Mouse (Mus musculus) heart, postnatal 14 days (tissue): ENCODE data around the gene Gm11541. TPM values are rescaled to one million over a fixed set of nuclear protein-coding genes. Genes with fewer than 3 reads are reported as not detected.

Experiments used
- DNase-seq, 2 experiments: peaks; one replicate each; pipeline ENCODE4 v3.0.0; 2021 to 2022
- intact Hi-C: fragments of 180-260 bp; cut with DNase I; formaldehyde crosslinking; loops from one replicate; pipeline ENCODE4 v1.15.1; 2025
- long read RNA-seq, 2 experiments: library from polyadenylated mRNA; stranded (forward); transcript quantifications; one replicate each; pipeline ENCODE4 v2.0.0; 2021
- total RNA-seq, 2 experiments: library from RNA; stranded (reverse); gene quantifications; 2 replicates each; pipeline ENCODE4 v1.2.3; 2021

The Gm11541 gene
- total RNA-seq, result not detected
- long read RNA-seq, experiment 1, result 0 reads
- long read RNA-seq, experiment 2, result 0 reads

GRCm38 (mm10) chr11:94704472-94704871, at the start of gene Gm11541:
Gene Gm11541, minus strand, starts transcription at chr11:94704499.
- DNase-seq, result no peak
- intact Hi-C loops, result no loop called here

GRCm38 (mm10) chr11:94752946-94753713, 48.8 kb upstream of the Gm11541 start:
- no peak for DNase-seq
- intact Hi-C loops, result no loop called here

DNA sequence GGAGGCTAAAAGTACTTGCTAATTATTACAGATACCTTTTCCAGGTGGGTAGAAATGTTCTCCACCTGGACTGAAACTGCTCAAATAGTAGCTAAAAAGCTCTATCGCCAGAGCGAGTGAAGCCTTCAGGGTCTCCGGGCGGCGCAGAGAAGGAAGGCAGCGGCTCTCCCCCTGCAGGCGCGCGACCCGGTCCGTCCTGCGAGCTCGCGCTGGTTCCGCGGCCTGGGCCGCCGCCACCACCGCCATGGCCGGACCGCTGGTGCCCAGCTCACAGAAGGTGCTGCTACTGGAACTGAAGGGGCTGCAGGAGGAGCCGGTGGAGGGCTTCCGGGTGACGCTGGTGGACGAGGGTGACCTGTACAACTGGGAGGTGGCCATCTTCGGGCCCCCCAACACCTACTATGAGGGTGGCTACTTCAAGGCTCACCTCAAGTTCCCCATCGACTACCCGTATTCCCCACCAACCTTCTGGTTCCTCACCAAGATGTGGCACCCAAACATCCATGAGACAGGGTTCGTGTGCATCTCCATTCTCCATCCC, 37.5 kb upstream of the Gm11541 start, which contains the start of gene Cdc34b:
Gene Cdc34b (plus strand): TSS at position 51 of the 541 bp plus-strand sequence.
- intact Hi-C loops, result no loop called here
- DNase-seq, result no peak

- no peak for DNase-seq
- intact Hi-C loops, result no loop called here
Observed at GRCm38 (mm10) chr11:94735746-94736145, 31.4 kb upstream of the Gm11541 start.

DNA sequence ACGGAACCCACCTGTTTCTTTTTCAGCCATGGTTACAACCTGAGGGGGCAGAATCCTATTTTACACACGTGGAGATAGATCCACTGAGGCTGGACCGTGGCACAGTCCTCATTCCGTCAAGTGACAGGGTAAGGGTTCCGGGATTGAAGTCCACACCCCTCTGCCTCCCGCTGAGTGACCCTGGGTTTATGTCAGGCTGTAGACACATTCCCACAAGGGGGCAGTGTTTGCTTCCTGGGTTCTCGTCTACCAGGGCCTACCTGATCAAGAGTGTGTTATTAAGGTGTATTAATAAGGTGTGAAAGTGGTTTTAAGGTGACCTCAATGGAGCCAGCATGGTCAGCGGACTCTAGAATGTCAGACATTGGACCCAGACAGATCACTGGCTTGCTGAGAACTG, 28.5 kb upstream of the Gm11541 start:
- peak in 1 of 2 experiments; percentile 21 for DNase-seq
- intact Hi-C loops, result loop anchor here (5.0 kb wide), 1 partner anchor 205 kb away; the partner anchor contains the start of gene Col1a1

GRCm38 (mm10) chr11:94731229-94731628, 26.9 kb upstream of the Gm11541 start:
- DNase-seq, result no peak
- intact Hi-C loops, result loop anchor here (5.0 kb wide), 1 partner anchor 206 kb away; the partner anchor contains the start of gene Col1a1

DNA sequence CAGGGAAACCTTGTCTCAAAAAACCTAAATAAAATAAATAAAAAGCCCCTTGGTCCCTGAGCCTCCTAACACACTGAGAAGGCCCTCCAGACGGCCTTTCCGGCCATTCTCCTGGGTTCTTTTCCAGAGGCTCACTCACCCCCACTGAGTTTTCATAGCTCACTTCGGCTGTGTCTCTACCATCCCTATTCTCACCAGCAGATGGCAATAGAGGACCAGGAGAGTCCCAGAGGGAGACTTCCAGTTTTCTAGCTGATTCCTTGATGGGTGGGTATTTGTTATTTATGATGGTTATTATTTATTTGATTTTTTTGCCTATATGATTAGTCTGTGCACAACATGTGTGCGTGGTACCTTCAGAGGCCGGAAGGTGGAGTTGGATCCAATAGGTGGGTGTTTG, 26.0 kb upstream of the Gm11541 start:
- DNase-seq, result peak; percentile 68 to 88
- intact Hi-C loops, result loop anchor here (1.0 to 5.0 kb wide), 2 partner anchors 56 to 207 kb away; partner anchors contain the start of gene Col1a1

GRCm38 (mm10) chr11:94729565-94729964, 25.3 kb upstream of the Gm11541 start:
- intact Hi-C loops, result no loop called here
- no peak for DNase-seq

DNA sequence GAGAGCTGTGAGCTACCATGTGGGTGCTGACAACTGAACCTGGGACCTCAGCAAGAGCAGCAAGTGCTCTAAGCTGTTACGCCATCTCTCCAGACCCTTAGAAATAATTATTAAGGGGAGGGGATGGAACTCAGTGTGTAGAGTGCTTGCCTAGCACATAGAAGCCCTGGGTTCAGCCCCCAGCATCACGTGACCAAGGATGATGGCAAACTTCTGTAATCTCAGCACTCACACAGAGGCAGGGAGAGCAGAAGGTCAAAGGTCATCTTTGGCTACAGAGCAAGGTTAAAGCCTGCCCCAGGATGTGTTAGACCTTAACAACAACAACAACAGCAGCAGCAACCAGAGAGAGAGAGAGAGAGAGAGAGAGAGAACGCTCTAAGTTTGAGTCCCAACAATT, 24.2 kb upstream of the Gm11541 start:
- intact Hi-C loops, result no loop called here
- no peak for DNase-seq

GRCm38 (mm10) chr11:94727306-94727705, 23.0 kb upstream of the Gm11541 start:
- intact Hi-C loops, result no loop called here
- no peak for DNase-seq

DNA sequence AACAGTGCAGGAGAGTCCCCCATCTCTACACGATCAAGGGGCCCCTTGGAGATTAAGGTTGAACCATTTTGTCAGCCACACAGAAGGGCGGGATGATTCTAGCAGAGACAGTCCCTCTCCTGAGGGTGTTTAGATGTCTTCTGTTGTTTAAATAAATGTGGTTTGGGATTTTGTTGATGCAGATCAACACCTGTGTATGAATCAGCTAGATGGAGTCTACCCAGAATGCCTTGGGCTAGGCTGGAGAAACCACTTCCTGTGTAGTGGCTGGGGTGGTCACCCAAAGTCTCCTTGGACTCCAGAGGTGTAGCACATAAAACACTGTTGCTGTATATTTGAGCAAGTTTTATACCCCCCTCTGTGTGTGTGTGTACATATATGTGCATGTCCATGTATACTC, 14.9 kb upstream of the Gm11541 start:
- intact Hi-C loops, result loop anchor here (5.0 kb wide), 1 partner anchor 87 kb away; no protein-coding TSS in a partner anchor
- no peak for DNase-seq

DNA sequence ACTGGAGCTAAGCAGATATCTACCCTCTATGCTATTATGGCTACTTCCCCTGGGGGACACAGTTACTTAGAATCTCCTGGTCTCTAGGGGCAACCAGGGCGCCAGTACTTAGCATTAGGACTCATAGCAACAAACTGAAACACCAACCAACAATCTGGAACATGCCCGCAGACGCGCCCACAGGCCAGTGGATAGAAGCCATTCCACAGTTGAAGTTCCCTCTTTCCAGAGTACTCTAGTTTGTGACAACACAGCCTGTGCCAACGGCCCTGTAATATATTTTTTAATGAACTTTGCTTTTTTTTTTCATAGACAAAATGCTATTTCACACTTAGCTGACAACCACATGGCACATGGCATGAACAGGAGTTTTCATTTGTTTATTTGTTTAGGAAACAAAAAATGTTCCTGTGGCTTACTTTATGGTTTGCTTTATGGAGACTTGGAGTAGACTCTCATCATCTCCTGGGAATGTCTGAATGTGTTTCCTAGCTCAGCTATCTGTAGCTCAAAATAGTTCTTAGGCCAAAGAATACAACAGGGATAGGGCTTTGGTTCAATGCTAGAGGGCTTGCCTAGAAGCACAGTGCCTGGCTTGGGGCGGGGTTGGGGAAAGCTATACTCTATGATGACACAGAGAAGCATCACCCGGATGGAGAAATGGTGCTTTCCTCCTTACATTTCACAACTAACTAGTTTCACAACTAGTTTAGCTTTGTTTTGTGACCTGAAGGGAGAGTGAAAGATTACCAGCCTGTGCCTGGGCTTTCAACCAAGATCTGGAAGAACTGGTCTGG, 14.0 kb upstream of the Gm11541 start:
- intact Hi-C loops, result loop anchor here (5.0 kb wide), 1 partner anchor 86 kb away; no protein-coding TSS in a partner anchor
- no peak for DNase-seq

- intact Hi-C loops, result loop anchor here (2.0 to 5.0 kb wide), 2 partner anchors 85 to 168 kb away; partner anchors contain the start of gene Rsad1
- peak in 1 of 2 experiments; percentile 18 for DNase-seq
Observed at GRCm38 (mm10) chr11:94717239-94717638, 12.9 kb upstream of the Gm11541 start.

GRCm38 (mm10) chr11:94716754-94717153, 12.5 kb upstream of the Gm11541 start:
- intact Hi-C loops, result loop anchor here (2.0 to 5.0 kb wide), 2 partner anchors 84 to 168 kb away; partner anchors contain the start of gene Rsad1
- peak; percentile 48 to 67 for DNase-seq

- intact Hi-C loops, result loop anchor here (2.0 to 5.0 kb wide), 2 partner anchors 83 to 167 kb away; partner anchors contain the start of gene Rsad1
Observed at GRCm38 (mm10) chr11:94715622-94716021, 11.3 kb upstream of the Gm11541 start.

GRCm38 (mm10) chr11:94713246-94713860, 9.1 kb upstream of the Gm11541 start:
- DNase-seq, result no peak
- intact Hi-C loops, result no loop called here

More at GRCm38 (mm10) chr11:94715622-94716021, 11.3 kb upstream of the Gm11541 start:
- no peak for DNase-seq

DNA sequence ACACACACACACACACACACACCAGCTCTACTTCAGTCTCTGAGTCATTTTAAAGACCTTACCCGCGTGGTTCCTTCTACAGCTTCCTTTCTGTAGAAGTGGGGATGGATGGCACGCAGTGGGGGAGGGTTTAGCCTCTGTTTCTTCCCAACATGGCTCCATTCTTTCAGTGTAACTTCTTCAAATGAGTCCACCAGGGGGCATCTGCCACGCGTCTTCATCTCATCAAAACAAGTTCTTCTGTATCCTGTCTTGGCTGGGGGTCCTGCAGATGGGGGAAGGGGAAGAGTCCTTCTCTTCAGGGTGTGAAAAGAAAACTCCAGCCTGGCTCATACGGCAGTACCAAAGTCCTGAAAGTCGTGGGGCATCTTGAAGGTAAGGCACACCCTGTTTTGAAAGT, 279 bp downstream of the Gm11541 start:
- no peak for DNase-seq
- intact Hi-C loops, result no loop called here

GRCm38 (mm10) chr11:94702216-94702610, 2.1 kb downstream of the Gm11541 start:
- intact Hi-C loops, result no loop called here
- DNase-seq, result no peak

- intact Hi-C loops, result no loop called here
- no peak for DNase-seq
Observed at GRCm38 (mm10) chr11:94701401-94702215, 2.7 kb downstream of the Gm11541 start.
